Mouse (Mus musculus) left cerebral cortex, postnatal 36 days (tissue): ENCODE measurements at regions not wholly inside any gene's neighbourhood (a gene's known extent, or its start where the extent isn't known, plus 50 kb on each side); places are given as distances from the start of the nearest gene placed in this dataset.

Experiments
- DNase-seq, 2 experiments: peaks; one replicate each; pipeline ENCODE4 v3.0.0; 2021 to 2022; ENCODE audit warnings: low spot score in 2 of 2, mixed read lengths in 1 of 2
- intact Hi-C: fragments of 180-260 bp; cut with DNase I; formaldehyde crosslinking; loops from one replicate; pipeline ENCODE4 v1.15.1; 2025

GRCm38 (mm10) chr4:23490224-23490623 is 1002.1 kb upstream of the Pou3f2 start:
- DNase-seq = no peak
- intact Hi-C loops = loop anchor here (10.0 kb wide), 1 partner anchor 1005 kb away; the partner anchor contains the start of gene Pou3f2

DNA sequence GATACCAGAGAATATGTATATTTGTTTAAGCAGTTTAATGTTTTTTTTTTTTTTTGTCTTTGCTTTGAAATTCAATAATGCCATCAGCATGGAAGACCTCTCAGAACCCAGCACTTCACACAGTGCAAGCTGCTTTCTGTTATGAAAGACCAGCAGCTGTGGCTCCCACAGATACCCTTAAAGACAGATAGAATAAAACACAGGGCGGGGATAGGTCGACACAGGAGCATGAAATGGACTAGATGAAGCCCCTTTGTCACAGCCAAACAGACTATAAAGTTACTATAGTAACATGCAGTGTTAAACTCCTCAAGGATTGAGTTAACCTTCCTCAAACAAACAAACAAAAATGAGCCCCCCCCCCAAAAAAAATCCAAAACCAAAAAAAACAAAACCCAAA is 1003.1 kb upstream of the Pou3f2 start:
- no peak for DNase-seq
- intact Hi-C loops = loop anchor here (10.0 kb wide), 1 partner anchor 1006 kb away; the partner anchor contains the start of gene Pou3f2

DNA sequence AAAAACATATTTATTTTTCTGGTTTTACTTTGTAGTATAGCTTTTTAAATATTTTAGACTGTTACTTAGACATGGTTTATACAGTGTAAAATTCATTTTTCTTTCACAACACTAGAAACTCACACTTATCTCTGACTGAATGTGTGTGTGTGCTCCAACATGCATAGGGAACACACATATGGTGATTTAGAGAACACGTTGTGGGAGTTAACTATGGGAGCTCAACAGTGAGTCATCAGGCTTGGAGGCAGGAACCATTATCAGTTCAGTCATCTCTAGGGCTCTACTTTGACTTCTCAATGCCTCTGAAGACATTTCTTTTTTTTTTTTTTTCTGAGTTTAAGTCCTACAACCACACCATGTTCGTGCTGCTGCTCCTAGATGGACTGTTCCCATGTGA is 997.5 kb upstream of the Mms22l start:
- intact Hi-C loops = loop anchor here (10.0 kb wide), 1 partner anchor 1014 kb away; the partner anchor contains the start of gene Pou3f2
- no peak for DNase-seq

DNA sequence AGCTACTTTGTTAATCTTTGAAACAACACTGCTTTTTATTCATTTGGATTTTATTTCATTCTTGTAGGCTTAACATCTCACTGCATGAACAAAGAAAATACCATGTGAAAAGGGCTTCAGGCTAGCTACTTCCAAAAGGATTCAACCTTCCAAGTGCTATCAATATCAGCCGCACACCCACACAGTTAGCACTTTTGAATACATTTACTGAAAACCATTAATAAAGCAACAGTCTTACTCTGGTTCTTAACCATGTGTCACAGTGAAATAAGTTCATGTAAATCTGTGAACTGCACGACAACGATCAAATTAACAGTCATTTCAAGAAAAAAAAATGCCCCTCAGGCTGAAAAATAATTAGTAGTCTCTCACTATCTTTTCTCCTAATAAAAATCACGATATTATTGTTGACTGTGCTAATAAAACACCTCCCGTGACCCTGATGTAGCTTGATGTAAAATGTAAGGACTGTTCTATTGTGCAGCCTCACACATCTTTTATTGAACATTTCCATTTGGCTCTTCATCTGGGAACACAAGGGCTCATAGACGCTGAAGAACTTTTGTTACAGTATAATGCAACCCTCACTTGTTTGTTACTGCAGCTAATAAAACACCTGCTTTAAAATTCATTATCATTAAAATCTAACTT is 991.4 kb upstream of the Mms22l start:
- no peak for DNase-seq
- intact Hi-C loops = no loop called here

DNA sequence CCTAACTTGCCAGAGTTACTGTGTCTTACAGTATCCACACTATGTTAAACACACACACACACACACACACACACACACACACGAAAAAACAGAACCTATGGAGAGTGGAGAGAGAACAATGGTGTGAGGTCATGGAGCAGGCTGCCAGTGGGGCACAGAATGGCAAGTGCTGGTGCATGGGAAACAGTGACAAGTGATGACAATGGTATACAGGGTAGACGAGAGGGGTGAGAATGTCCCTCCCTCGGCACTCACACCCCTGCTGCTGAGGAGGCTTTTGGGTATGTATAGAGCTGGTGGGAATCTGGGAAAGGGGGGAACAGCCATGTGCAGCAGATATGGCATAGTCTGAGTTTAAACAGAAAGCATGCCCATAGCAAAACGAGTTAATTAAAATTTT is 985.4 kb upstream of the Mms22l start:
- intact Hi-C loops = no loop called here
- no peak for DNase-seq

- intact Hi-C loops = no loop called here
- no peak for DNase-seq
Measured at GRCm38 (mm10) chr4:23512014-23512413, 984.2 kb upstream of the Mms22l start.

DNA sequence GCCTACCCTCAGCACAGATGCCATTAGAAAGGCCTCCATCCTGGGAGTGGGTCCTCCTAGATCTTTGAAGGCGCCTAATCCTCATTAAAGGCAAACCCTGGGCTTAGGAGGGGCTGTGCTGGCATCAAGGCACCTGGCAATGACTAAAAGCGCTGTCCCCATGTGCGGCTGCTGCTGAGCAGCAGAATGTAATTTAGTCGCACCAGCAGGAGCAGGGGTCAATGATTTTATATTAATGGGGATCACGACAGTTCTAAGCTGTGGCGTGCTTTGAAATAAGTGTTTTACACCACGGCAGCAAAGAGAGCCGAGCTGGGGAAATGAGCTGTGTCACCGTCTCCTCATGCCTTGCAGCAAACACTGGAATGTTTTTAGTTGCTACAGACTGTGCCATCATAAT is 982.3 kb upstream of the Mms22l start:
- intact Hi-C loops = no loop called here
- no peak for DNase-seq
